Mouse (Mus musculus) gastrocnemius, adult 8-10 months (tissue): ENCODE data around the gene Cyp2c68. TPM values are rescaled to one million over a fixed set of nuclear protein-coding genes. Genes with fewer than 3 reads are reported as not detected.
"Not testable (repeated sequence)": the region's sequence is repeated elsewhere in the genome, so short reads cannot be mapped to it uniquely, and the experiment has no call there.

Experiments used
- DNase-seq, 2 experiments: peaks; one replicate each; pipeline ENCODE4 v3.0.0; 2022; ENCODE audit warnings: low spot score in 2 of 2
- total RNA-seq, 4 experiments: library from RNA; stranded (reverse); gene quantifications; 2 replicates each; pipeline ENCODE4 v1.2.4; 2022

Gene Cyp2c68
- total RNA-seq = not detected

GRCm38 (mm10) chr19:39740920-39741319, at the start of gene Cyp2c68:
Cyp2c68 (minus strand) TSS chr19:39741054.
- no peak for DNase-seq

- DNase-seq = not testable (repeated sequence)
Observed at GRCm38 (mm10) chr19:39785458-39785857, 44.6 kb upstream of the Cyp2c68 start.

GRCm38 (mm10) chr19:39745357-39745756, 4.5 kb upstream of the Cyp2c68 start:
- DNase-seq = no peak

- not testable (repeated sequence) for DNase-seq
Observed at GRCm38 (mm10) chr19:39744361-39744760, 3.5 kb upstream of the Cyp2c68 start.

- not testable (repeated sequence) for DNase-seq
Observed at GRCm38 (mm10) chr19:39711116-39711515, 29.7 kb downstream of the Cyp2c68 start.

GRCm38 (mm10) chr19:39665650-39666049, 75.2 kb downstream of the Cyp2c68 start:
- DNase-seq = not testable (repeated sequence)

GRCm38 (mm10) chr19:39652381-39652780, 88.5 kb downstream of the Cyp2c68 start:
- DNase-seq = no peak

- no peak for DNase-seq
Observed at GRCm38 (mm10) chr19:39648938-39649337, 91.9 kb downstream of the Cyp2c68 start, which contains the start of gene Cyp2c67. Cyp2c67 (minus strand) TSS chr19:39649051.

- no peak for DNase-seq
Observed at GRCm38 (mm10) chr19:39647519-39647918, 93.3 kb downstream of the Cyp2c68 start.

- DNase-seq = not testable (repeated sequence)
Observed at GRCm38 (mm10) chr19:39644551-39644950, 96.3 kb downstream of the Cyp2c68 start.

Other genes starting within 250 kb of the Cyp2c68 start
- gene Cyp2c39, start 230.2 kb downstream of the Cyp2c68 start, total RNA-seq = not detected
- gene Cyp2c67, start 92.0 kb downstream of the Cyp2c68 start, total RNA-seq = not detected
- gene Cyp2c40, start 71.8 kb upstream of the Cyp2c68 start, total RNA-seq = 1 to 10 TPM in 1 of 4 experiments, not detected in 3; 1.4 TPM
- gene Cyp2c69, start 145.7 kb upstream of the Cyp2c68 start, total RNA-seq = under 1 TPM in 1 of 4 experiments, not detected in 3; 0.59 TPM